Mouse (Mus musculus): ENCODE measurements around the gene Prg2.

- no peak for TF ChIP-seq POLR2A (IDR thresholded peaks at IDR 0.05; ENCODE audit: borderline replicate concordance, low read depth, low read length)
- no peak for TF ChIP-seq CTCF (IDR thresholded peaks at IDR 0.05; ENCODE audit: low read depth, low read length)
Measured at GRCm38 (mm10) chr2:84961901-84962300, 18.4 kb upstream of the Prg2 start.

All from bone marrow macrophage, adult 2 months (primary cell).